Mouse (Mus musculus): Measurements from ENCODE around the gene Wdr70. TPM values are rescaled to one million over a fixed set of nuclear protein-coding genes. Genes with fewer than 3 reads are reported as not detected.

The Wdr70 gene
- polyA plus RNA-seq, 1 experiment from 2014 or later: 55.5 TPM

- H3K27ac ChIP-seq (replicated peaks): no peak overlapping the region
- 33% methylated on average over 6 of the region's 6 CpGs for WGBS
- no peak for ATAC-seq (ENCODE audit: insufficient number of reproducible peaks, low FRiP score, low TSS enrichment, low read depth)
Measured at GRCm38 (mm10) chr15:7986274-7986673, 112.7 kb downstream of the Wdr70 start.

GRCm38 (mm10) chr15:7978640-7979039, 120.4 kb downstream of the Wdr70 start:
- ATAC-seq (ENCODE audit: insufficient number of reproducible peaks, low FRiP score, low TSS enrichment, low read depth): no peak
- no peak overlapping the region for H3K9ac ChIP-seq
- H3K27me3 ChIP-seq: no peaks in the 10 kb centered on the region
- no peaks in the 10 kb centered on the region; the same call in 1 of the 2 replicates for H3K4me1 ChIP-seq
- no peak overlapping the region for H3K4me2 ChIP-seq (replicated peaks)
- peaks cover 8% of the 10 kb centered on the region; the same call in 1 of the 2 replicates for H3K36me3 ChIP-seq
- WGBS: 52% methylated on average over 1 of the region's 1 CpGs
- no peak overlapping the region for H3K4me3 ChIP-seq (replicated peaks)
- no peak overlapping the region for H3K27ac ChIP-seq (replicated peaks)
- no peaks in the 10 kb centered on the region for H3K9me3 ChIP-seq (replicated peaks)

More at GRCm38 (mm10) chr15:7986274-7986673, 112.7 kb downstream of the Wdr70 start:
- Histone ChIP-seq H3K4me2 (replicated peaks) (no peak overlapping the region), H3K36me3 (no peaks in the 10 kb centered on the region), H3K27me3 (no peaks in the 10 kb centered on the region), H3K4me1 (peaks cover 9% of the 10 kb centered on the region), H3K9ac (no peak overlapping the region), H3K4me3 (replicated peaks) (no peak overlapping the region), H3K9me3 (replicated peaks) (no peaks in the 10 kb centered on the region)

GRCm38 (mm10) chr15:7976775-7977174, 122.2 kb downstream of the Wdr70 start:
- Histone ChIP-seq H3K9me3 (replicated peaks) (no peaks in the 10 kb centered on the region), H3K9ac (no peak overlapping the region), H3K4me1 (no peaks in the 10 kb centered on the region; the same call in 1 of the 2 replicates), H3K27ac (replicated peaks) (no peak overlapping the region), H3K36me3 (peaks cover 8% of the 10 kb centered on the region; the same call in 1 of the 2 replicates), H3K27me3 (no peaks in the 10 kb centered on the region), H3K4me3 (replicated peaks) (no peak overlapping the region), H3K4me2 (replicated peaks) (no peak overlapping the region)
- ATAC-seq (ENCODE audit: insufficient number of reproducible peaks, low FRiP score, low TSS enrichment, low read depth): no peak
- 64% methylated on average over 9 of the region's 9 CpGs for WGBS

- H3K4me2 ChIP-seq (replicated peaks): no peak overlapping the region
- WGBS: 84% methylated on average over 8 of the region's 8 CpGs
- ATAC-seq (ENCODE audit: insufficient number of reproducible peaks, low FRiP score, low TSS enrichment, low read depth): no peak
- H3K4me1 ChIP-seq: no peaks in the 10 kb centered on the region
- H3K9me3 ChIP-seq (replicated peaks): no peaks in the 10 kb centered on the region
- H3K27me3 ChIP-seq: no peaks in the 10 kb centered on the region
- H3K4me3 ChIP-seq (replicated peaks): no peak overlapping the region
- H3K27ac ChIP-seq (replicated peaks): no peak overlapping the region
- no peak overlapping the region for H3K9ac ChIP-seq
- peaks cover 8% of the 10 kb centered on the region; the same call in 1 of the 2 replicates for H3K36me3 ChIP-seq
Measured at GRCm38 (mm10) chr15:7974368-7974767, 124.6 kb downstream of the Wdr70 start.

GRCm38 (mm10) chr15:7972528-7972927, 126.5 kb downstream of the Wdr70 start:
- WGBS: 82% methylated on average over 5 of the region's 5 CpGs
- H3K4me1 ChIP-seq: no peaks in the 10 kb centered on the region
- H3K4me2 ChIP-seq (replicated peaks): no peak overlapping the region
- no peak overlapping the region for H3K4me3 ChIP-seq (replicated peaks)
- H3K9me3 ChIP-seq (replicated peaks): no peaks in the 10 kb centered on the region
- H3K27me3 ChIP-seq: no peaks in the 10 kb centered on the region
- ATAC-seq (ENCODE audit: insufficient number of reproducible peaks, low FRiP score, low TSS enrichment, low read depth): no peak
- H3K27ac ChIP-seq (replicated peaks): no peak overlapping the region
- peaks cover 8% of the 10 kb centered on the region; the same call in 1 of the 2 replicates for H3K36me3 ChIP-seq
- H3K9ac ChIP-seq: no peak overlapping the region

- Histone ChIP-seq H3K4me1 (no peaks in the 10 kb centered on the region), H3K36me3 (no peaks in the 10 kb centered on the region), H3K9ac (no peak overlapping the region), H3K27ac (replicated peaks) (no peak overlapping the region), H3K4me2 (replicated peaks) (no peak overlapping the region), H3K4me3 (replicated peaks) (no peak overlapping the region), H3K9me3 (replicated peaks) (no peaks in the 10 kb centered on the region), H3K27me3 (no peaks in the 10 kb centered on the region)
- WGBS: 73% methylated on average over 6 of the region's 6 CpGs
- no peak for ATAC-seq (ENCODE audit: insufficient number of reproducible peaks, low FRiP score, low TSS enrichment, low read depth)
Measured at GRCm38 (mm10) chr15:7962786-7963185, 136.2 kb downstream of the Wdr70 start.

GRCm38 (mm10) chr15:7961489-7961888, 137.5 kb downstream of the Wdr70 start:
- Histone ChIP-seq H3K9ac (no peak overlapping the region), H3K4me2 (replicated peaks) (no peak overlapping the region), H3K36me3 (no peaks in the 10 kb centered on the region), H3K27ac (replicated peaks) (no peak overlapping the region), H3K4me1 (no peaks in the 10 kb centered on the region), H3K9me3 (replicated peaks) (no peaks in the 10 kb centered on the region), H3K4me3 (replicated peaks) (no peak overlapping the region), H3K27me3 (no peaks in the 10 kb centered on the region)
- 59% methylated on average over 2 of the region's 2 CpGs for WGBS
- no peak for ATAC-seq (ENCODE audit: insufficient number of reproducible peaks, low FRiP score, low TSS enrichment, low read depth)

GRCm38 (mm10) chr15:7956899-7957298, 142.1 kb downstream of the Wdr70 start:
- Histone ChIP-seq H3K4me2 (replicated peaks) (no peak overlapping the region), H3K27me3 (no peaks in the 10 kb centered on the region), H3K9ac (no peak overlapping the region), H3K36me3 (no peaks in the 10 kb centered on the region), H3K9me3 (replicated peaks) (no peaks in the 10 kb centered on the region), H3K4me3 (replicated peaks) (no peak overlapping the region), H3K4me1 (no peaks in the 10 kb centered on the region), H3K27ac (replicated peaks) (no peak overlapping the region)
- whole genome bisulfite sequencing: 76% methylated on average over 1 of the region's 1 CpGs
- no peak for ATAC-seq (ENCODE audit: insufficient number of reproducible peaks, low FRiP score, low TSS enrichment, low read depth)

GRCm38 (mm10) chr15:7950561-7950960, 148.4 kb downstream of the Wdr70 start:
- Histone ChIP-seq H3K36me3 (no peaks in the 10 kb centered on the region), H3K4me2 (replicated peaks) (no peak overlapping the region), H3K4me1 (no peaks in the 10 kb centered on the region), H3K27me3 (no peaks in the 10 kb centered on the region), H3K9me3 (replicated peaks) (no peaks in the 10 kb centered on the region), H3K27ac (replicated peaks) (no peak overlapping the region), H3K9ac (no peak overlapping the region), H3K4me3 (replicated peaks) (no peak overlapping the region)
- WGBS: 89% methylated on average over 7 of the region's 7 CpGs
- ATAC-seq (ENCODE audit: insufficient number of reproducible peaks, low FRiP score, low TSS enrichment, low read depth): no peak

GRCm38 (mm10) chr15:7941690-7942089, 157.3 kb downstream of the Wdr70 start:
- H3K27me3 ChIP-seq: no peaks in the 10 kb centered on the region
- ATAC-seq (ENCODE audit: insufficient number of reproducible peaks, low FRiP score, low TSS enrichment, low read depth): no peak
- no peak overlapping the region for H3K9ac ChIP-seq
- no peak overlapping the region for H3K27ac ChIP-seq (replicated peaks)
- H3K36me3 ChIP-seq: no peaks in the 10 kb centered on the region
- H3K4me3 ChIP-seq (replicated peaks): no peak overlapping the region
- H3K9me3 ChIP-seq (replicated peaks): no peaks in the 10 kb centered on the region
- no peaks in the 10 kb centered on the region for H3K4me1 ChIP-seq
- WGBS: 67% methylated on average over 3 of the region's 3 CpGs
- H3K4me2 ChIP-seq (replicated peaks): no peak overlapping the region

GRCm38 (mm10) chr15:7935571-7936165, 163.3 kb downstream of the Wdr70 start:
- H3K27ac ChIP-seq (replicated peaks): no peak overlapping the region
- no peaks in the 10 kb centered on the region for H3K27me3 ChIP-seq
- no peak overlapping the region for H3K4me3 ChIP-seq (replicated peaks)
- no peak overlapping the region for H3K9ac ChIP-seq
- WGBS: 77% methylated on average over 7 of the region's 7 CpGs
- H3K36me3 ChIP-seq: no peaks in the 10 kb centered on the region
- no peak for ATAC-seq (ENCODE audit: insufficient number of reproducible peaks, low FRiP score, low TSS enrichment, low read depth)
- no peaks in the 10 kb centered on the region for H3K9me3 ChIP-seq (replicated peaks)
- 0 out of 2 replicates have a peak, but pooled peaks cover 6% of the 10 kb centered on the region for H3K4me1 ChIP-seq
- no peak overlapping the region for H3K4me2 ChIP-seq (replicated peaks)

GRCm38 (mm10) chr15:7934580-7934979, 164.4 kb downstream of the Wdr70 start:
- H3K27me3 ChIP-seq: no peaks in the 10 kb centered on the region
- H3K4me3 ChIP-seq (replicated peaks): no peak overlapping the region
- 31% methylated on average over 4 of the region's 4 CpGs for WGBS

More at GRCm38 (mm10) chr15:7934580-7934979, 164.4 kb downstream of the Wdr70 start:
- Histone ChIP-seq H3K27ac (replicated peaks) (0 out of 2 replicates have a peak overlapping the region, but pooled peaks have one; percentile 1), H3K4me1 (0 out of 2 replicates have a peak, but pooled peaks cover 6% of the 10 kb centered on the region), H3K9me3 (replicated peaks) (no peaks in the 10 kb centered on the region), H3K36me3 (no peaks in the 10 kb centered on the region), H3K4me2 (replicated peaks) (no peak overlapping the region), H3K9ac (no peak overlapping the region)
- ATAC-seq (ENCODE audit: insufficient number of reproducible peaks, low FRiP score, low TSS enrichment, low read depth): no peak

Measured in embryonic facial prominence, embryonic 15.5 days (tissue).